Mouse (Mus musculus): ENCODE data around the gene Olfr24. TPM values are rescaled to one million over a fixed set of nuclear protein-coding genes. Genes with fewer than 3 reads are reported as not detected.
"Not testable (repeated sequence)": the region's sequence is repeated elsewhere in the genome, so short reads cannot be mapped to it uniquely, and the experiment has no call there.

Gene Olfr24
- not detected in 2 replicates for polyA plus RNA-seq (2012; ENCODE audit: insufficient read depth, low replicate concordance)

DNA sequence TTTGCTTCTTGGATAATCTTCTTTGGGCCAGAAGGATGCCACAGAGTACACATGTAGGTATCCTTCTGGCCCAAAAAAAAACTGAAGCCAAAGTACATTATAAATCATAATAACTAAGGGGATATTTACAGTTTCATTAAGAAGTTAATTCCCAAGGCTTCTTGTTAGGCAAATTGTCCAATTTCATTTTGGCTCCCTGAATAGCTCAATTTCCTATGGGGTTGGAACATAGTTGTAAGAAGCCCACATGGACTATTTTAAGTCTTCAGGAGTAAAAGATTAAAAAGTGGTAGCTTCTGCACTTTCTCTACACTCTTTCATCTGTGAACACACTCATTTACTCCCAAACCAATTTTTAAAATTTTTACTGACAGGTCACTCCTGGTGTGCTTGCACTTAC, at the start of gene Olfr24:
Gene Olfr24 (minus strand): TSS at position 101 of the 400 bp plus-strand sequence.
- Histone ChIP-seq H3K4me1 (no peaks in the 10 kb centered on the region), H3K9me3 (no peaks in the 10 kb centered on the region), H3K27me3 (replicated peaks) (no peaks in the 10 kb centered on the region), H3K4me3 (replicated peaks) (no peak within 1 kb of the TSS), H3K36me3 (replicated peaks; ENCODE audit: low read length) (no peaks in the 10 kb centered on the region)
- TF ChIP-seq FLI1 (IDR thresholded peaks at IDR 0.05; ENCODE audit: low read length) (no peak), GATA1 (IDR thresholded peaks at IDR 0.05; ENCODE audit: borderline replicate concordance, low read length) (no peak)

DNA sequence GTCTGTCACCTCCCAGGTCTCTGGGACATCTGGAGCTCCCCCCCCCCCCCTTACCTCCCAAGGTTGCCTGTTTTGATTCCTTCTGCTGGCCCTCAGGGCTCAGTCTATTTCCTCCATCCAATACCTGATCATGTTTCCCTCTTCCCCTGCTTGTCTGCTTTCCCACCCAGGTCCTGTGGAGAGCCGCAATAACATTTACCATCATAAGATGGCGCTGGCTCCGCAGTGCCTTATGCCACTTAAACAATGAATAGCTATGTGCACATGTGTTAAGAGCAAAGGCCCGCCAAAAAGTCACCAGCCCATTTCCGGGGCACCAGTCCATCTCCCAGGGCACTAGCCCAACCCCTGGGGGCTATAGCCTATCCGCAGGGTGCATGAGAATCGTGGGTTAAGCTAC, 21.5 kb upstream of the Olfr24 start:
- Histone ChIP-seq H3K36me3 (replicated peaks; ENCODE audit: low read length) (no peaks in the 10 kb centered on the region), H3K4me1 (no peaks in the 10 kb centered on the region), H3K4me3 (replicated peaks) (no peak overlapping the region), H3K9me3 (peaks cover 11% of the 10 kb centered on the region), H3K27me3 (replicated peaks) (no peaks in the 10 kb centered on the region)
- TF ChIP-seq GATA1 (IDR thresholded peaks at IDR 0.05; ENCODE audit: borderline replicate concordance, low read length) (no peak), FLI1 (IDR thresholded peaks at IDR 0.05; ENCODE audit: low read length) (no peak)

DNA sequence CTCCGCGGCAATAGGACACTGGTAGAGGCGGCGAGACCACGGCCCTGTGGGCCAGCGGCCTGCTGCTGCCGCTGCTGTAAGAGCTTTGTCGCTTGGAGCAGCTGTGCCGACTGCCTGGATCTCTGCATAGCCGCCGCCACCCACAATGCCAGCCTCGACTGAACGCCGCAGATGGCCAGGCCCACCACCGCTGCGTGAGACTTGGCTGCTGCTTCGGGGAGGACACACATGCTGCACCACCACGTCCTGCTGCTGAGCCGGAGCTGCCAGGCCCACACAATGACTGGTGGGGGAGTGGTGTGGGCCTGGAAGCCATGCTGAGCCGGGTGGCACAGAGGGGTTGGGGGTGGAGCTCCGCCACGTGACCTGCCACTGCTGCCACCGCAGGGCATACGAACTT, 15.7 kb upstream of the Olfr24 start:
- Histone ChIP-seq H3K36me3 (replicated peaks; ENCODE audit: low read length) (no peaks in the 10 kb centered on the region), H3K27me3 (replicated peaks) (no peaks in the 10 kb centered on the region), H3K4me3 (replicated peaks) (peak overlapping the region; percentile 73), H3K9me3 (peaks cover 23% of the 10 kb centered on the region), H3K4me1 (no peaks in the 10 kb centered on the region)
- TF ChIP-seq GATA1 (IDR thresholded peaks at IDR 0.05; ENCODE audit: borderline replicate concordance, low read length) (no peak), FLI1 (IDR thresholded peaks at IDR 0.05; ENCODE audit: low read length) (no peak)

DNA sequence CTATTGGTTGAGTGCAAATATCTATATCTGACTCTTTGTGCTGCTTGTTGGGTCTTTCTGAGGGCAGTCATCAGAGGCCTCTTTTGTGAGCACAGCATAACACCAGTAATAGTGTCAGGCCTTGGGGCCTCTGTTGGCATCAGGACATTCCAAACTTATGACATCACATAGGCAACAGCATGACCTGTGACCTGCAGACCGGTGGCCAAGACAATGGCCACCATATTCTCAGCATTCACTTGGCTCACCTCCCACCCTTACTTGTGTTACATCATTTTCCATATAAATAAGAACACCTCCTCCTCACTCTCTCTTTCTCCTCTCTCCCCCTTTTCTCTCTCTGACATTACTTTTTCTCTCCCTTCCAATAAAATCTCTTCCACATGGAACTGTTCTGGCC, 15.2 kb upstream of the Olfr24 start:
- Histone ChIP-seq H3K4me3 (replicated peaks) (no peak overlapping the region), H3K36me3 (replicated peaks; ENCODE audit: low read length) (no peaks in the 10 kb centered on the region), H3K4me1 (no peaks in the 10 kb centered on the region), H3K9me3 (peaks cover 23% of the 10 kb centered on the region), H3K27me3 (replicated peaks) (no peaks in the 10 kb centered on the region)
- TF ChIP-seq FLI1 (IDR thresholded peaks at IDR 0.05; ENCODE audit: low read length) (no peak), GATA1 (IDR thresholded peaks at IDR 0.05; ENCODE audit: borderline replicate concordance, low read length) (no peak)

DNA sequence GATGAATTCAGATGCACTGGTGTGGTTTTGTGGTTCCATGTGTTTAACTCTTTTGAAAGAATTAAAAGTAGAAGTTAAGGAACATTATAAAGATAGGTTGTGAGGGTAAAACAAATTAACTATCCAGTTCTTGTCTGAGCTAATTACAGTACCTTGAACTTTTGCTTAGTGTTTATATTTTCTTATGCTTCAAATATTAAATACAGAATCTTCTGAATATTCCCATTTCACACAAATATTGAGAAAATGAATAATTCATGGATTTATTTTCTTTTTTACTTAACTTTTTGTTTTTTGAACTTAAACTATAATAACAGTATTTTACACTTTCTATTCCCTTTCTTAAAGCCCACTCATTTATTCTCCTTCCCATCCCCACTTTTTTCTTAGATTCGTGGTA, 8.2 kb downstream of the Olfr24 start:
- no peaks in the 10 kb centered on the region for H3K27me3 ChIP-seq (replicated peaks)
- TF ChIP-seq FLI1 (IDR thresholded peaks at IDR 0.05; ENCODE audit: low read length) (no peak), GATA1 (IDR thresholded peaks at IDR 0.05; ENCODE audit: borderline replicate concordance, low read length) (no peak)
- no peaks in the 10 kb centered on the region for H3K36me3 ChIP-seq (replicated peaks; ENCODE audit: low read length)
- no peak overlapping the region for H3K4me3 ChIP-seq (replicated peaks)
- no peaks in the 10 kb centered on the region for H3K4me1 ChIP-seq
- H3K9me3 ChIP-seq = no peaks in the 10 kb centered on the region

DNA sequence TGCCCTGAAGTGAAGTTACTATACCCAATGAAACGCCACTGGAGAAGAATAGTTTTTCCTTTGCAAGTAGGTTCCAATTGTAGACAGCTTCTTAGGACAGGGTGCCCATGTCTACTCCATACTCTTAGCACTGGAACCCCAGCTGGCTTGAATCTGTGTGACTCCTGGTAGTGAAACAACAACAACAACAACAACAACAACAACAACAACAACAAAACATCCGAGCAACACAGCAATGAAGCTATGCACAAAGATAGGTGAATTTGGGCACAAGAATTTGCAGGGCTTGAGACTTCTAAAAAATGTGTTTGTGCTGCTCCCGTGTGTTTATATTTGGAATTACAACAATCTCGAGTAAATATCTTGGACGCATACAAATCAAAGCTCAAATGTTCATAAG, 19.2 kb downstream of the Olfr24 start:
- no peaks in the 10 kb centered on the region for H3K27me3 ChIP-seq (replicated peaks)
- H3K9me3 ChIP-seq = no peaks in the 10 kb centered on the region
- TF ChIP-seq FLI1 (IDR thresholded peaks at IDR 0.05; ENCODE audit: low read length) = no peak
- TF ChIP-seq GATA1 (IDR thresholded peaks at IDR 0.05; ENCODE audit: borderline replicate concordance, low read length) = no peak
- no peaks in the 10 kb centered on the region for H3K4me1 ChIP-seq
- H3K4me3 ChIP-seq (replicated peaks) = no peak overlapping the region
- no peaks in the 10 kb centered on the region for H3K36me3 ChIP-seq (replicated peaks; ENCODE audit: low read length)

DNA sequence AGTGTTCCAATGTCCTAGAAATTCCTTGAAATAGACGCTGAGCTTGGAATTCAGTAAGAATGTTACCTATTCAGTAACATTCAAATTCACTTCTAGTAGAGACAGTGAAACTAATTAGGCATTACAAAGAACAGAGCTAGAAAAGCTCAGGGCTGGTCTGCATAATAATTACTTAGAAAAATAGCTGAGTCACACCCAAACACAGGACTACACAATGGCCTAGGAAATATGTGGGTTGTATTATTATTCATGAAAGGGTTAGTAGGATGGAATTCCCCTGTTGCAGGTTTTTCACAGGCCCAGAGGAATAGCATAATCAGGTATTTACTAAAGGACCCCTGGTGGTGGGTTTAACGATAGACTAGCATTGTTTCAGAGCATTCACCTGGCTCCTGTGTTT, 29.6 kb downstream of the Olfr24 start:
- not testable (repeated sequence) for H3K4me3 ChIP-seq (replicated peaks); H3K9me3 ChIP-seq; H3K27me3 ChIP-seq (replicated peaks); H3K4me1 ChIP-seq; H3K36me3 ChIP-seq (replicated peaks; ENCODE audit: low read length)

DNA sequence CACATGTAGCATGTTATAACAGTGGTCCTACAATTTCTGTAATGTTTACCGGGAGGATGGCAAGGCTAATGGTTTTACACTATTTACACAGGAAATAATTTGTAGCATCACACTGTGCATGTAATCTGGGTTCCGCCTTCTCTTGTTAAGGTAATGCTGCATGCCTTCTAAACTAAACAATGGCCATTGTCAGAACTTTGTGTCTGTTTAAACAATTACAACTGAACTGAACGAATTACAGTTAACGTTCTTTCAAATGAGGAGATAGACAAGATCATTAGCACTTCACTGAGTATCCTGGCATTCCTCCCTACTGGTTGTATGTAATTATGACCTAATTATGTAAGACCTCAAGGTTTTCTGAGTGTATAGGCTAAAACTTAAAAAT, 41.1 kb downstream of the Olfr24 start:
- Histone ChIP-seq H3K4me3 (replicated peaks) (no peak overlapping the region), H3K36me3 (replicated peaks; ENCODE audit: low read length) (no peaks in the 10 kb centered on the region), H3K4me1 (no peaks in the 10 kb centered on the region), H3K9me3 (no peaks in the 10 kb centered on the region), H3K27me3 (replicated peaks) (no peaks in the 10 kb centered on the region)
- TF ChIP-seq FLI1 (IDR thresholded peaks at IDR 0.05; ENCODE audit: low read length) (no peak), GATA1 (IDR thresholded peaks at IDR 0.05; ENCODE audit: borderline replicate concordance, low read length) (no peak)

DNA sequence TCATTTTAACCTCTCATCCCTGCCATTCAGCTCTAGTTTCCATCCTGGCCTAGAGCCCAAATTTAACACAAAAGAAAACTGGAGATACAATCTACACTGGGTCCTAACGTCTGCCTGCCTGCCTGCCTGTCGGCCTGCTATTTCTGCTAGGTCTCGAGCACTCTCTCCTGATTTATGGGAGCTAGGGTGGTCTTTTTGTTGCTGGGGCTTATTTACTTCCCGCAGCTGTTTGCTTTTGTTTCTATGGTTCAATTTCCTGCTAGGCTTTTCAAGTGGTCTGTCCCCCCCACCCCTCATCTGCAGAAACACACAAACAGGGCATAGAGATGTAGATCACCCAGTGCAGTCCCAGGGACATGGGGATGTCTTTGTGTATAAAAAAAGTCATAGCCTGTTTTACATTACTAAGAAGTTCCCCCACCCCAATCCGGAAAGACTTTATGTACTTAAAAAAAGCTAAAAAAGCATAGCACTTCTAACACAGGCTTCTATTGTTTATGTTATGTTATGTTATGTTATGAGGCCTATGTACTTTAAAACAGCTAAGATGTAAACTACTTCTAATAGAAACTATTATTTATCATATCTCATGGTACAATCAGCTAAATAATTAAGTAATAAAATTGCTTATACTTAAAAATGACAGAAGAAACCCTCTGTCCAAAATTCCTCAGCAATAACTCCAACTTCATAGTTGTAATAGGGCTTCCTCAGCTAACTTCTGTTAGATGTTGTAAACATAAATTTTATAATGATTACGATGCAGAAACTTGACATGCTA, 41.7 kb downstream of the Olfr24 start:
- Histone ChIP-seq H3K27me3 (replicated peaks) (no peaks in the 10 kb centered on the region), H3K4me1 (no peaks in the 10 kb centered on the region), H3K36me3 (replicated peaks; ENCODE audit: low read length) (no peaks in the 10 kb centered on the region), H3K9me3 (no peaks in the 10 kb centered on the region), H3K4me3 (replicated peaks) (no peak overlapping the region)
- no peak for TF ChIP-seq GATA1 (IDR thresholded peaks at IDR 0.05; ENCODE audit: borderline replicate concordance, low read length)
- no peak for TF ChIP-seq FLI1 (IDR thresholded peaks at IDR 0.05; ENCODE audit: low read length)

DNA sequence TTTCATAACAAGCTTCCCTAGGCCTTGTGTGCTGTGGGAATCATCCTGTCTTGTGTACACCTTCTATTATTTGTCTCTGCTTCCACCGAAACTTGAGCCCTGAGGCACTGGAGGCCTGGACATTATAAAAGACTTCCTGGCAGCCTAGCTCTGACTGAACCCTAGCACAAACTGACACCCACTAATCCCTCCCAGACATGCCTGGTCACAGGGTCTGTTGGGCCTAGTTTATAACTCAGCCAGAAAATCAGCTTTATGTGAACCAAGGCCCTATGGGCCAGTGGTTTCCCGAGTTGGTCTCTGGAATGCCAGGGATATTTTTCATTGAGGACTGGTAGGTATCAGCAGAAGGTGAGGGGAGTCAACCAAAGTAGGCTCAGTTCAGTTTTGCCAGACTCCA, 42.8 kb downstream of the Olfr24 start:
- TF ChIP-seq FLI1 (IDR thresholded peaks at IDR 0.05; ENCODE audit: low read length) (no peak), GATA1 (IDR thresholded peaks at IDR 0.05; ENCODE audit: borderline replicate concordance, low read length) (no peak)
- H3K4me1 ChIP-seq = no peaks in the 10 kb centered on the region
- no peaks in the 10 kb centered on the region for H3K36me3 ChIP-seq (replicated peaks; ENCODE audit: low read length)
- no peaks in the 10 kb centered on the region for H3K27me3 ChIP-seq (replicated peaks)
- H3K9me3 ChIP-seq = no peaks in the 10 kb centered on the region
- H3K4me3 ChIP-seq (replicated peaks) = no peak overlapping the region

DNA sequence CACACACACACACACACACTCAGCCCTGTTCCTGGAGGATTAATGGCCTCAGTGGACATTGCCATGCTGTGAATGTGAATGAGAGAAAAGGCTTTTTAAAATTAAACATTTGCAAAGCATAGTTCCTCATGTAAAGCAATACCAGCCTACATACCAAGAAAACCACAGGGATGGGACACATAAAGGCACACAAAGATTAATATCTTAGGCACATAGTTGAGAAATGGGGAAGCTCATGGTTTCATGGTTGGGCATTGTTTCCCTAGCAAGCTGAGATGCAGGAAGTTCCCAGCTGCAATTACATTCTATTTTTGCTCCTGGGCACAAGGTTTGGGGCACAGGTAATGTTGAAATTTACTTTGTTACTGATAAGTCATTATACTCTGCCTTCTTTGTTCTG, 58.2 kb downstream of the Olfr24 start:
- H3K4me1 ChIP-seq = no peaks in the 10 kb centered on the region
- H3K4me3 ChIP-seq (replicated peaks) = no peak overlapping the region
- H3K36me3 ChIP-seq (replicated peaks; ENCODE audit: low read length) = no peaks in the 10 kb centered on the region
- H3K9me3 ChIP-seq = no peaks in the 10 kb centered on the region
- no peaks in the 10 kb centered on the region for H3K27me3 ChIP-seq (replicated peaks)
- TF ChIP-seq FLI1 (IDR thresholded peaks at IDR 0.05; ENCODE audit: low read length) (no peak), GATA1 (IDR thresholded peaks at IDR 0.05; ENCODE audit: borderline replicate concordance, low read length) (no peak)

Other genes with a start within 250 kb of the Olfr24 start
- gene Muc16, start 89.5 kb downstream of the Olfr24 start, polyA plus RNA-seq (2012; ENCODE audit: insufficient read depth, low replicate concordance) = not detected in 2 replicates
- gene Olfr828, start 55.5 kb upstream of the Olfr24 start, polyA plus RNA-seq (2012; ENCODE audit: insufficient read depth, low replicate concordance) = not detected in 2 replicates
- gene Olfr829, start 90.9 kb upstream of the Olfr24 start, polyA plus RNA-seq (2012; ENCODE audit: insufficient read depth, low replicate concordance) = not detected in 2 replicates
- not detected in 2 replicates for gene Olfr830, start 110.7 kb upstream of the Olfr24 start, polyA plus RNA-seq (2012; ENCODE audit: insufficient read depth, low replicate concordance)
- gene Olfr832, start 173.1 kb upstream of the Olfr24 start, polyA plus RNA-seq (2012; ENCODE audit: insufficient read depth, low replicate concordance) = not detected in 2 replicates
- gene Olfr834, start 224.0 kb upstream of the Olfr24 start, polyA plus RNA-seq (2012; ENCODE audit: insufficient read depth, low replicate concordance) = not detected in 2 replicates